In the genomic region with DNA sequence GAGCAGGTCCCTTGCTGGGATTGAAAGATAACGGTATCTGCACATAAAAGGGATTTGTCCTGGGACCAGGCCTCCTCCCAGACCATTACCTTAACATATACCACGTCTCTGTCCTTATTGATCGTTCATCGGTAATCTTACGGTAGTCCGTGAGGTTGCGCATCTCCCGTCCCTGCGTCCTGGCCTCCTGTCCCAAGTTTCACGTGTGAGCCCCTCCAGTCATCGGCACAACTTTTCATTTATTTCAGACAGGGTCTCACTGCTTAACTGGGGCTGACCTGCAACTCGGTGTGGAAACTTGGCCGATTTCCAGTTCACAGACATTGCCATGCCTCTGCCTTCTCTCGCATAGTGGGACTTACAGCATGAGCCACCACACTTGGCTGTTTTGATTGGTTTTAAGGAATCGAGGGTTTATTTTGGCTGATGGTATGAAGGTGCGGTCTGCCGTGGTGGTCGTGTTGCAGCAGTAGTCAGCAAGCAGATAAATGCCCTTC, we compare ENCODE assay signal across 8 mouse cellular contexts. TPM values are rescaled to one million over a fixed set of nuclear protein-coding genes. Genes with fewer than 3 reads are reported as not detected.
A peak's percentile ranks its signal among the peaks of the same experiment; 100 is the strongest.
DNase-seq lines count a peak whose midpoint lies in the region; ATAC-seq and TF ChIP-seq lines count a peak whose summit lies in the region.

No protein-coding gene starts in this region.

- ATAC-seq in kidney, embryonic 14.5 days (ENCODE audit: low FRiP score, low TSS enrichment) = no peak
- no peak for ATAC-seq in hindbrain, embryonic 13.5 days (ENCODE audit: low FRiP score)
- no peak for ATAC-seq in midbrain, postnatal 0 days (ENCODE audit: low FRiP score)

- H3K4me2 ChIP-seq in kidney, embryonic 14.5 days (replicated peaks; ENCODE audit: low read depth, low read length) = peak overlapping the region; percentile 94
- H3K4me2 ChIP-seq in hindbrain, embryonic 13.5 days = peak overlapping the region; percentile 93
- peak overlapping the region; percentile 94 for H3K4me2 ChIP-seq in midbrain, postnatal 0 days (ENCODE audit: low read depth, low read length, poor library complexity, severe bottlenecking)

- no peaks in the 10 kb centered on the region for H3K27me3 ChIP-seq in kidney, embryonic 14.5 days (ENCODE audit: control insufficient read depth, insufficient read depth, low read length)
- H3K27me3 ChIP-seq in hindbrain, embryonic 13.5 days = peaks cover under 1% of the 10 kb centered on the region; the same call in 1 of the 2 replicates
- H3K27me3 ChIP-seq in midbrain, postnatal 0 days (ENCODE audit: insufficient read depth, low read length) = no peaks in the 10 kb centered on the region

- H3K4me3 ChIP-seq in kidney, embryonic 14.5 days (ENCODE audit: low read length) = peak overlapping the region; percentile 94
- H3K4me3 ChIP-seq in hindbrain, embryonic 13.5 days = peak overlapping the region; percentile 92
- peak overlapping the region; percentile 79 for H3K4me3 ChIP-seq in midbrain, postnatal 0 days (ENCODE audit: low read depth, low read length)

- peaks cover 12% of the 10 kb centered on the region for H3K4me1 ChIP-seq in kidney, embryonic 14.5 days (ENCODE audit: control insufficient read depth, insufficient read depth, low read length)
- peaks cover 44% of the 10 kb centered on the region for H3K4me1 ChIP-seq in hindbrain, embryonic 13.5 days (replicated peaks)
- H3K4me1 ChIP-seq in midbrain, postnatal 0 days (ENCODE audit: insufficient read depth, low read length) = peaks cover 14% of the 10 kb centered on the region

- H3K9me3 ChIP-seq in kidney, embryonic 14.5 days (ENCODE audit: control insufficient read depth, low read length) = no peaks in the 10 kb centered on the region
- H3K9me3 ChIP-seq in hindbrain, embryonic 13.5 days = no peaks in the 10 kb centered on the region
- no peaks in the 10 kb centered on the region for H3K9me3 ChIP-seq in midbrain, postnatal 0 days (ENCODE audit: low read length)

- peak overlapping the region; percentile 97 for H3K9ac ChIP-seq in kidney, embryonic 14.5 days (ENCODE audit: low read depth, low read length)
- H3K9ac ChIP-seq in hindbrain, embryonic 13.5 days = peak overlapping the region; percentile 94
- H3K9ac ChIP-seq in midbrain, postnatal 0 days (replicated peaks; ENCODE audit: low read length, poor library complexity, severe bottlenecking) = peak overlapping the region; percentile 99

- peaks cover 57% of the 10 kb centered on the region for H3K36me3 ChIP-seq in kidney, embryonic 14.5 days (ENCODE audit: control insufficient read depth, insufficient read depth, low read length)
- H3K36me3 ChIP-seq in hindbrain, embryonic 13.5 days = peaks cover 57% of the 10 kb centered on the region
- H3K36me3 ChIP-seq in midbrain, postnatal 0 days (ENCODE audit: insufficient read depth, low read length) = peaks cover 48% of the 10 kb centered on the region

- no peak for DNase-seq in kidney, postnatal 4 days
- DNase-seq in NIH3T3 (ENCODE audit: low read depth) = peak; percentile 70
- no peak for DNase-seq in midbrain, postnatal 0 days (ENCODE audit: low spot score)
- DNase-seq in urinary bladder, postnatal 36 days (ENCODE audit: low spot score in 2 of 2) = no peak
- DNase-seq in cerebellum, adult 9-11 months = no peak
- DNase-seq in cerebellum, adult 8-10 months = no peak

- WGBS in kidney, embryonic 14.5 days = 3% methylated on average over 18 of the region's 18 CpGs
- WGBS in hindbrain, embryonic 13.5 days = 4% methylated on average over 18 of the region's 18 CpGs
- WGBS in midbrain, postnatal 0 days = 4% methylated on average over 18 of the region's 18 CpGs

- no peak for TF ChIP-seq CTCF in midbrain, postnatal 0 days (IDR thresholded peaks at IDR 0.05)

- peak overlapping the region; percentile 96 for H3K27ac ChIP-seq in kidney, embryonic 14.5 days (ENCODE audit: low read depth, low read length)
- peak overlapping the region; percentile 97 for H3K27ac ChIP-seq in hindbrain, embryonic 13.5 days
- H3K27ac ChIP-seq in midbrain, postnatal 0 days (ENCODE audit: low read depth, low read length) = peak overlapping the region; percentile 99

RNA-seq across cellular contexts. Expression of a gene that starts 0.7 kb away (rescaled TPM):
- polyA plus RNA-seq in kidney, embryonic 14.5 days (2014; fragmentation: Nextera tagmentation; extraction: Ambion mirVana) = 121 and 126 TPM in 2 replicates
- 128 and 132 TPM in 2 replicates for polyA plus RNA-seq in hindbrain, embryonic 13.5 days (2015; fragmentation: Nextera tagmentation; extraction: Ambion mirVana)
- total RNA-seq in midbrain, postnatal 0 days (2014; rRNA removed) = 68.0 and 88.1 TPM in 2 replicates
- polyA plus RNA-seq in midbrain, postnatal 0 days (2015; fragmentation: Nextera tagmentation; extraction: Ambion mirVana) = 94.1 and 103 TPM in 2 replicates

RNA-seq across cellular contexts. Expression of a gene that starts 1.1 kb away (rescaled TPM):
- 101 and 102 TPM in 2 replicates for polyA plus RNA-seq in kidney, embryonic 14.5 days (2014; fragmentation: Nextera tagmentation; extraction: Ambion mirVana)
- 55.9 and 61.6 TPM in 2 replicates for polyA plus RNA-seq in hindbrain, embryonic 13.5 days (2015; fragmentation: Nextera tagmentation; extraction: Ambion mirVana)
- 18.3 and 34.2 TPM in 2 replicates for total RNA-seq in midbrain, postnatal 0 days (2014; rRNA removed)
- polyA plus RNA-seq in midbrain, postnatal 0 days (2015; fragmentation: Nextera tagmentation; extraction: Ambion mirVana) = 61.5 and 64.3 TPM in 2 replicates

RNA-seq across cellular contexts. Expression of a gene that starts 5.9 kb away (rescaled TPM):
- polyA plus RNA-seq in kidney, embryonic 14.5 days (2014; fragmentation: Nextera tagmentation; extraction: Ambion mirVana) = not detected in 2 replicates
- polyA plus RNA-seq in hindbrain, embryonic 13.5 days (2015; fragmentation: Nextera tagmentation; extraction: Ambion mirVana) = 0.22 TPM in 1 of 2 replicates, not detected in the other
- 0.82 and 2.9 TPM in 2 replicates for total RNA-seq in midbrain, postnatal 0 days (2014; rRNA removed)
- polyA plus RNA-seq in midbrain, postnatal 0 days (2015; fragmentation: Nextera tagmentation; extraction: Ambion mirVana) = not detected in 2 replicates

RNA-seq across cellular contexts. Expression of a gene that starts 14.2 kb away (rescaled TPM):
- 4.4 and 5.2 TPM in 2 replicates for polyA plus RNA-seq in kidney, embryonic 14.5 days (2014; fragmentation: Nextera tagmentation; extraction: Ambion mirVana)
- polyA plus RNA-seq in hindbrain, embryonic 13.5 days (2015; fragmentation: Nextera tagmentation; extraction: Ambion mirVana) = 0.56 and 0.95 TPM in 2 replicates
- total RNA-seq in midbrain, postnatal 0 days (2014; rRNA removed) = not detected in 2 replicates
- 0.83 and 1.1 TPM in 2 replicates for polyA plus RNA-seq in midbrain, postnatal 0 days (2015; fragmentation: Nextera tagmentation; extraction: Ambion mirVana)

RNA-seq across cellular contexts. Expression of a gene that starts 27.3 kb away (rescaled TPM):
- polyA plus RNA-seq in kidney, embryonic 14.5 days (2014; fragmentation: Nextera tagmentation; extraction: Ambion mirVana) = 1,867 and 1,944 TPM in 2 replicates
- polyA plus RNA-seq in hindbrain, embryonic 13.5 days (2015; fragmentation: Nextera tagmentation; extraction: Ambion mirVana) = 1,227 and 1,240 TPM in 2 replicates
- 863 and 928 TPM in 2 replicates for total RNA-seq in midbrain, postnatal 0 days (2014; rRNA removed)
- polyA plus RNA-seq in midbrain, postnatal 0 days (2015; fragmentation: Nextera tagmentation; extraction: Ambion mirVana) = 1,039 and 1,193 TPM in 2 replicates
